Mouse (Mus musculus): Measurements from ENCODE around the gene Pum3.

DNA sequence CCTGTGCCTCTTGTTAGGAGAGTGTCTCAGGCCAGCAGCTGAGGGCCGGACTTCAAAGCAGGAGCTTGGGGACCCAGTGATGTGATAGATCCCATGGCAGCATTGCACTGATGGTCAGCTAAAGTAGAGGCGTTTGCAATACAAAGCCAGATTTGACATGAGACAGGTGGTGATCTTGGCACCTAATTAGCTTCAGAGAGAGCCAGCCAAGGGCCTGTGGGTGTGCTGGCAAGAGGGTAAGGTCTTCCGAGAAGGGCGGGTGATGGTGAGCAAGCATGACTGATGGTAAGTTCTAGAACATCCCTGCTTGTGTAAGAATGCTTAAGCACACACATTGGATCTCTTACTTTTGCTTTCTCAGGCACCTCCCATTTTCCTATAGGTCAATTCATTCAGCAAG is 37.1 kb upstream of the Pum3 start:
- no peak for TF ChIP-seq MAX (IDR thresholded peaks at IDR 0.05; ENCODE audit: low read depth)
- TF ChIP-seq MYOG (IDR thresholded peaks at IDR 0.05; ENCODE audit: control insufficient read depth in 1 of 3, insufficient read depth in 1 of 3, insufficient read length in 2 of 3, low read depth in 2 of 3), result no peak
- no peak for TF ChIP-seq E2F4 (IDR thresholded peaks at IDR 0.05; ENCODE audit: insufficient read depth)
- no peak for TF ChIP-seq SRF (IDR thresholded peaks at IDR 0.05; ENCODE audit: control insufficient read depth, insufficient read length, low read depth)
- no peak for TF ChIP-seq USF1 (IDR thresholded peaks at IDR 0.05; ENCODE audit: low read depth)
- TF ChIP-seq POLR2A (IDR thresholded peaks at IDR 0.05; ENCODE audit: insufficient read length, low read depth), result no peak
- no peak for TF ChIP-seq POLR2AphosphoS2 (IDR thresholded peaks at IDR 0.05; ENCODE audit: insufficient read length, low read depth)
- TF ChIP-seq REST (IDR thresholded peaks at IDR 0.05; ENCODE audit: insufficient read depth, insufficient read length), result no peak
